Mouse (Mus musculus): ENCODE results near the gene Ubac2. TPM values are rescaled to one million over a fixed set of nuclear protein-coding genes. Genes with fewer than 3 reads are reported as not detected.
"Not testable (repeated sequence)": the region's sequence is repeated elsewhere in the genome, so short reads cannot be mapped to it uniquely, and the experiment has no call there.

The Ubac2 gene
- total RNA-seq, 2 experiments from 2014 or later = 48.4 to 51.8 TPM

- DNase-seq (ENCODE audit: low spot score in 2 of 2) = no peak
Measured at GRCm38 (mm10) chr14:122038874-122039647, 160.6 kb downstream of the Ubac2 start.

- DNase-seq (ENCODE audit: low spot score in 2 of 2) = no peak
Measured at GRCm38 (mm10) chr14:122041413-122041825, 163.0 kb downstream of the Ubac2 start.

GRCm38 (mm10) chr14:122042142-122042694, 163.8 kb downstream of the Ubac2 start:
- no peak for DNase-seq (ENCODE audit: low spot score in 2 of 2)

GRCm38 (mm10) chr14:122047784-122048183, 169.4 kb downstream of the Ubac2 start:
- DNase-seq (ENCODE audit: low spot score in 2 of 2) = no peak

GRCm38 (mm10) chr14:122048816-122049215, 170.4 kb downstream of the Ubac2 start:
- DNase-seq (ENCODE audit: low spot score in 2 of 2) = no peak

- DNase-seq (ENCODE audit: low spot score in 2 of 2) = no peak
Measured at GRCm38 (mm10) chr14:122052896-122053635, 174.6 kb downstream of the Ubac2 start.

GRCm38 (mm10) chr14:122056871-122057270, 178.5 kb downstream of the Ubac2 start:
- DNase-seq (ENCODE audit: low spot score in 2 of 2) = no peak

- no peak for DNase-seq (ENCODE audit: low spot score in 2 of 2)
Measured at GRCm38 (mm10) chr14:122057941-122058346, 179.5 kb downstream of the Ubac2 start.

- DNase-seq (ENCODE audit: low spot score in 2 of 2) = peak; percentile 66 to 88
Measured at GRCm38 (mm10) chr14:122060642-122061041, 182.2 kb downstream of the Ubac2 start.

GRCm38 (mm10) chr14:122061376-122061775, 183.0 kb downstream of the Ubac2 start:
- DNase-seq (ENCODE audit: low spot score in 2 of 2) = no peak

- DNase-seq (ENCODE audit: low spot score in 2 of 2) = no peak
Measured at GRCm38 (mm10) chr14:122062411-122063090, 184.1 kb downstream of the Ubac2 start.

GRCm38 (mm10) chr14:122063599-122063998, 185.2 kb downstream of the Ubac2 start:
- DNase-seq (ENCODE audit: low spot score in 2 of 2) = no peak

GRCm38 (mm10) chr14:122064519-122064918, 186.1 kb downstream of the Ubac2 start:
- peak; percentile 13 to 77 for DNase-seq (ENCODE audit: low spot score in 2 of 2)

- no peak for DNase-seq (ENCODE audit: low spot score in 2 of 2)
Measured at GRCm38 (mm10) chr14:122066243-122066642, 187.8 kb downstream of the Ubac2 start.

GRCm38 (mm10) chr14:122068036-122068435, 189.6 kb downstream of the Ubac2 start:
- DNase-seq (ENCODE audit: low spot score in 2 of 2) = not testable (repeated sequence)

GRCm38 (mm10) chr14:122068801-122069695, 190.6 kb downstream of the Ubac2 start:
- DNase-seq (ENCODE audit: low spot score in 2 of 2) = no peak

- DNase-seq (ENCODE audit: low spot score in 2 of 2) = no peak
Measured at GRCm38 (mm10) chr14:122069948-122070347, 191.5 kb downstream of the Ubac2 start.
